Mouse (Mus musculus): ENCODE data around the gene Olfr704.

DNA sequence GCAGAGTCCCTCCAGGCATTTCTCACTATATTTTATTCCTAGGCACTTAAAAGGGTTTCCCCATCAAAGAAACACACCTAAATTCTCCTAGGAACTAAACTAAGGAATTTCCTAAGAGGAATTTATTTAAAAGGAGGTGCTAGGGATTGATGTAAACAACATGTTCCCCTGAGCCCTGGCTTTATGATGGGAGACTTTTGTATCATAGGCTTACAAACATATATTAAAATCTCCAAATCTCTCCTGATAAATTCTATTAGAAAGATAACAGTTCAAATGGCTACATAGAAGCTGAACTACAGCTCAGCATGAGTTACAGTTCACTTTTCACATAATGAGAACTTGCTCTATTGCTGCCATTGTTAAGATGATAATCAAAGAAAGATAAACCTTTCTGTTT is 29.2 kb upstream of the Olfr704 start, which contains the start of gene Olfr702:
- TF ChIP-seq POLR2A (IDR thresholded peaks at IDR 0.05; ENCODE audit: insufficient read length, low read depth) (no peak), MAX (IDR thresholded peaks at IDR 0.05; ENCODE audit: low read depth) (no peak), MYOG (IDR thresholded peaks at IDR 0.05; ENCODE audit: control insufficient read depth in 1 of 3, insufficient read depth in 1 of 3, insufficient read length in 2 of 3, low read depth in 2 of 3) (no peak), REST (IDR thresholded peaks at IDR 0.05; ENCODE audit: insufficient read depth, insufficient read length) (no peak), POLR2AphosphoS2 (IDR thresholded peaks at IDR 0.05; ENCODE audit: insufficient read length, low read depth) (no peak), USF1 (IDR thresholded peaks at IDR 0.05; ENCODE audit: low read depth) (no peak), TCF3 (IDR thresholded peaks at IDR 0.05; ENCODE audit: insufficient read length, low read depth) (no peak), E2F4 (IDR thresholded peaks at IDR 0.05; ENCODE audit: insufficient read depth) (no peak)

All from myocyte (in vitro differentiated cells).